Comparison of ENCODE assay signal across 8 mouse cellular contexts in genomic region chr14:29267233-29267874, GRCm38 (mm10).
DNase-seq lines count a peak whose midpoint lies in the region; ATAC-seq and TF ChIP-seq lines count a peak whose summit lies in the region.

No protein-coding gene starts in this region.

- no peak overlapping the region for H3K4me3 ChIP-seq in left cerebral cortex, adult 2 months
- no peak overlapping the region for H3K4me3 ChIP-seq in hindbrain, embryonic 15.5 days

- H3K27ac ChIP-seq in left cerebral cortex, adult 2 months: no peak overlapping the region
- 0 out of 2 replicates have a peak overlapping the region, but pooled peaks have one; percentile 31 for H3K27ac ChIP-seq in hindbrain, embryonic 15.5 days (replicated peaks)

- H3K36me3 ChIP-seq in hindbrain, embryonic 15.5 days: no peaks in the 10 kb centered on the region

- peak; percentile 31 for DNase-seq in adrenal gland, adult 2 months
- DNase-seq in adrenal gland, postnatal 25 days: no peak
- no peak for DNase-seq in left cerebral cortex, adult 2 months (ENCODE audit: extremely low spot score in 1 of 2, low spot score in 2 of 2)
- no peak for DNase-seq in left cerebral cortex, adult 11 months (ENCODE audit: low spot score)
- DNase-seq in retina, embryonic 14.5 days (ENCODE audit: low spot score): peak; percentile 79
- DNase-seq in urinary bladder, postnatal 25 days (ENCODE audit: low spot score): no peak

- intact Hi-C loops in left cerebral cortex, adult 2 months (cut with DNase I): no loop called here

- 49% methylated on average over 5 of the region's 5 CpGs for WGBS in hindbrain, embryonic 15.5 days

- no peak overlapping the region for H3K9ac ChIP-seq in hindbrain, embryonic 15.5 days

- peaks cover 10% of the 10 kb centered on the region for H3K4me1 ChIP-seq in hindbrain, embryonic 15.5 days (replicated peaks)

- TF ChIP-seq CTCF in left cerebral cortex, adult 2 months (IDR thresholded peaks at IDR 0.05): peak; percentile 38

- H3K9me3 ChIP-seq in hindbrain, embryonic 15.5 days: no peaks in the 10 kb centered on the region

- H3K27me3 ChIP-seq in hindbrain, embryonic 15.5 days: no peaks in the 10 kb centered on the region

- H3K4me2 ChIP-seq in hindbrain, embryonic 15.5 days: no peak overlapping the region

- ATAC-seq in hindbrain, embryonic 15.5 days (ENCODE audit: low FRiP score, low read depth): 0 out of 2 replicates have a peak, but pooled peaks have one; percentile 11
- ATAC-seq in granulocyte monocyte progenitor cell, adult 5-6 weeks (replicated peaks; ENCODE audit: poor library complexity, severe bottlenecking): no peak

Comparison
In these comparisons a context has a peak if more than half of its experiments do, and no peak if none do; other contexts are left out.
1. DNase-seq: peak in adrenal gland, adult 2 months (single experiment) and retina, embryonic 14.5 days (single experiment); none in adrenal gland, postnatal 25 days (single experiment), left cerebral cortex, adult 2 months (0 of 2), left cerebral cortex, adult 11 months (single experiment) and urinary bladder, postnatal 25 days (single experiment).